Mouse (Mus musculus) forebrain, embryonic 14.5 days (tissue): ENCODE data around the gene Tcea2. TPM values are rescaled to one million over a fixed set of nuclear protein-coding genes. Genes with fewer than 3 reads are reported as not detected.
A peak's percentile ranks its signal among the peaks of the same experiment; 100 is the strongest.

ENCODE experiments used
- ATAC-seq: fragments of 200-750 bp; cut with Nextera tagmentation; 2 replicates; pipeline ENCODE4 v1.8.0; 2017; ENCODE audit warnings: mild to moderate bottlenecking, moderate library complexity
- DNase-seq: peaks from one replicate; pipeline ENCODE4 v3.0.0-alpha.2; 2015; ENCODE audit warnings: low spot score
- H3K27ac ChIP-seq: fragments of 300-500 bp; sonication (generic); 2 replicates; pipeline ENCODE4 v1.5.1; 2014; ENCODE audit warnings: low read depth, mild to moderate bottlenecking, control low read depth, low read length, moderate library complexity
- H3K27me3 ChIP-seq: fragments of 300-500 bp; sonication (generic); replicated peaks from 2 replicates; pipeline ENCODE4 v1.6.1; 2014; ENCODE audit warnings: low read length, control low read depth, mixed read lengths; ENCODE audit not compliant: control insufficient read depth, insufficient read depth
- H3K36me3 ChIP-seq: fragments of 300-500 bp; sonication (generic); 2 replicates; pipeline ENCODE4 v1.6.1; 2014; ENCODE audit warnings: low read length, control low read depth; ENCODE audit not compliant: control insufficient read depth, insufficient read depth
- H3K4me1 ChIP-seq: fragments of 300-500 bp; sonication (generic); 2 replicates; pipeline ENCODE4 v1.6.1; 2014; ENCODE audit warnings: antibody characterized with exemption, low read length, control low read depth; ENCODE audit not compliant: control insufficient read depth, insufficient read depth
- H3K4me2 ChIP-seq: fragments of 300-500 bp; sonication (generic); 2 replicates; pipeline ENCODE4 v1.6.1; 2014; ENCODE audit warnings: mild to moderate bottlenecking, control low read depth, low read length
- H3K4me3 ChIP-seq: fragments of 300-500 bp; sonication (generic); 2 replicates; pipeline ENCODE4 v1.5.1; 2014; ENCODE audit warnings: low read depth, low read length, control low read depth
- H3K9ac ChIP-seq: fragments of 300-500 bp; sonication (generic); 2 replicates; pipeline ENCODE4 v1.6.1; 2014; ENCODE audit warnings: mild to moderate bottlenecking, low read length, control low read depth, moderate library complexity
- H3K9me3 ChIP-seq: fragments of 300-500 bp; sonication (generic); replicated peaks from 2 replicates; pipeline ENCODE4 v1.6.1; 2016; ENCODE audit warnings: low read length, control low read depth, mixed read lengths; ENCODE audit not compliant: control insufficient read depth
- WGBS: fragments of 180-500 bp; shearing (Covaris S2); extraction: QIAGEN DNeasy Blood & Tissue Kit; methylation state at CpG from one replicate; pipeline ENCODE4 v1.1.7; 2014; 5-methylcytosine and 5-hydroxymethylcytosine counted together
- polyA plus RNA-seq: library from polyadenylated mRNA; unstranded; fragments of >200 nt; fragmentation: Nextera tagmentation; extraction: Ambion mirVana; gene quantifications from 2 replicates; pipeline ENCODE4 v1.2.1, GENCODE M21; 2014

Tcea2 gene
- polyA plus RNA-seq, 1 experiment from 2014 or later = 42.0 TPM

DNA sequence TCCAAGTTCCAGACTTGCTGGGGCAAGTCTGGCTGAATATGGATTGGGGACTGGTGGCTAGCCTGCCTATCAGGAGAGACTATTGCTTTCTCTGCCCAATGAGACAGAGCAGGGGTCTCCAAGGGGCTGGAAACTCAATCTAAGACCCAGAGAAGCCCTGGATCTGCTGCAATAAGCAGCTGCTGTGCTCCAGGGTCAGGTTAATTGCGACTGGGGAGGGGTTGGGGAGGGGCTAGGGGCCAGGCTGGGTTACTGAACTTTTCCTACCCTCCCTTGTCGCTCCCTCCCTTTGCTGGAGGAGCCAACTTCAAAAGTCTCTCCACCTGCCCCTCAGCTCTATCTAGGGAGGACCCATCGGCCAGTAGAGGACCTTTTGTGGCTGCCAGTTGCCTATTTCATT, 23.4 kb upstream of the Tcea2 start, which contains the start of gene Gm29797:
Gene Gm29797 (plus strand): TSS at position 301 of the 400 bp plus-strand sequence.
- H3K36me3 ChIP-seq = peaks cover 63% of the 10 kb centered on the region
- H3K4me3 ChIP-seq = no peak within 1 kb of the TSS
- H3K4me2 ChIP-seq = no peak within 1 kb of the TSS
- no peaks in the 10 kb centered on the region for H3K27me3 ChIP-seq
- no peak within 1 kb of the TSS for H3K9ac ChIP-seq
- no peaks in the 10 kb centered on the region; the same call in 1 of the 2 replicates for H3K4me1 ChIP-seq
- ATAC-seq (no peak), DNase-seq (no peak)
- WGBS = 83% methylated on average over 3 of the region's 3 CpGs
- H3K27ac ChIP-seq = no peak within 1 kb of the TSS
- H3K9me3 ChIP-seq = no peaks in the 10 kb centered on the region

DNA sequence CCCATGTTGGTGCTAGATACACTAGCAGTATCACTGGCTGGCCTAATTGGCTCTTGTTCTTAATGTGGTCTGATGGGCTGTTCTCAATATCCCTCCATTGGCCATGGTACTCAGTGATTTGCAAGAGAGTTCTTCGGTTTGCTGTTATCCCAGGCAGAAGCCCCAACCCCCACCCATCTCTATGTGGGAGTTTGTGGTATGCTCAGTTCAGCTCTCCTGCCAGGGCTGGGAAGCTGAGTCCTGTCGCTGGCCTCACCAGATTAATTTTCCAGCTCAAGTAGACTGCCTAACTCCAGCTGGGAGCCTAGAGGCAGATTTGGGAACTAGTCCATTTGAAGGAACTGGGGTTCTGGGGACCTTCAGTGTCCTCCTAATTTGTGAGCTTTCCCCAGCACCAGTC, 22.7 kb upstream of the Tcea2 start:
- Histone ChIP-seq H3K4me1 (no peaks in the 10 kb centered on the region; the same call in 1 of the 2 replicates), H3K27me3 (no peaks in the 10 kb centered on the region), H3K4me3 (no peak overlapping the region), H3K9ac (no peak overlapping the region), H3K27ac (no peak overlapping the region), H3K9me3 (no peaks in the 10 kb centered on the region), H3K4me2 (no peak overlapping the region), H3K36me3 (peaks cover 56% of the 10 kb centered on the region)
- 76% methylated on average over 2 of the region's 2 CpGs for WGBS
- no peak for ATAC-seq
- DNase-seq = no peak

DNA sequence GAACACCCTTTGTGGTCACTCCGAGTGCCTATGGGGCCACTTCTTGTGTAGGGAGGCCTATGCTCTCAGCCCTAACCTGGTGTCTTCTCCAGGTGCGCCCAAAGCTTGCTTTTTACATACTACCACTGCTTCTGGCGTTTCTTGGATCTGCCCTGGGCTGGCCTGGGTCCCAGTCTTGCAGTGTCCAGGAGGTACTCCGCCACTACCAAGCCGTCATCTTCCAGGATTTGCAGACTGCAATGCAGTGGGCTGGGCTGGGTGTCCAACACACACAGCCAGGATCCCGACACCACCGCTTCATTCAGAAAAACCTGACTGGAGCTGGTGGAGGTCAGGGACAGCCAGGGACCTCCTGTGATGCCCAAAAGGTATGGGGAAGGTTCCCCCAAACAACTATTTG, 21.6 kb upstream of the Tcea2 start:
- Histone ChIP-seq H3K4me3 (no peak overlapping the region), H3K36me3 (peaks cover 45% of the 10 kb centered on the region), H3K9ac (no peak overlapping the region), H3K4me2 (no peak overlapping the region), H3K4me1 (no peaks in the 10 kb centered on the region; the same call in 1 of the 2 replicates), H3K9me3 (no peaks in the 10 kb centered on the region), H3K27me3 (no peaks in the 10 kb centered on the region), H3K27ac (no peak overlapping the region)
- WGBS = 85% methylated on average over 7 of the region's 7 CpGs
- DNase-seq (no peak), ATAC-seq (no peak)

DNA sequence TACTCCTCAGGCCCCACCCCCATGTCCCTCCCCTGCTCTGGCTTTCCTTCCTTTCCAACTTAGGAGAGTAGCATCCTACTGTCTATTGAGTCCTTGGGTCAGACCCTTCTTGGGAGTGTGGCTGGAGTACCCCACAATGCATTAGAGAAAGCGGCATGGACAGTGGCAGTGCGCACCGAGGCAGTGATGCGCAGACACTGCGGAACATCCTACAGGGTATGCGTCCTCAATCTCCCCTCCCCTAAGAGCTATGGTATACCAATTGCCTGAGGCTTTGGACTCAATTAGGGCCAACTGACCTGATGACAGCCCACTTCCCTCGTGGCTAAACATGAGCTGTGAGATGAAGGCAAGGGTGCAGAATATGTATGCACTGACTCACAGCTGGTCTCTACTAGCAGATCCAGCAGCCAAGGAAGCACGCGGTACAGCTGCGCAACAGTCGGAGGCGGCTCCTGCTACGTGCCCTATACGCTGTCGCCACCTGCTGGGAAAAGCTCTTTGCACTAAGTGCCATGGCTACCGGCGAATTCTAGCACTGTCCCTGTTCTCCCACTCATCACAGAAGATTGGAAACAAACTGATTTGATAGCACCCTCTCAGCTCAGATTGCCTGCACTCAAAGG, 21.1 kb upstream of the Tcea2 start:
- 0 out of 2 replicates have a peak, but pooled peaks have one; percentile 34 for ATAC-seq
- H3K4me2 ChIP-seq = no peak overlapping the region
- H3K27ac ChIP-seq = no peak overlapping the region
- no peaks in the 10 kb centered on the region; the same call in 1 of the 2 replicates for H3K4me1 ChIP-seq
- H3K9me3 ChIP-seq = no peaks in the 10 kb centered on the region
- peak; percentile 48 for DNase-seq
- 40% methylated on average over 17 of the region's 17 CpGs for whole genome bisulfite sequencing
- H3K9ac ChIP-seq = no peak overlapping the region
- H3K27me3 ChIP-seq = no peaks in the 10 kb centered on the region
- peaks cover 40% of the 10 kb centered on the region for H3K36me3 ChIP-seq
- H3K4me3 ChIP-seq = no peak overlapping the region

DNA sequence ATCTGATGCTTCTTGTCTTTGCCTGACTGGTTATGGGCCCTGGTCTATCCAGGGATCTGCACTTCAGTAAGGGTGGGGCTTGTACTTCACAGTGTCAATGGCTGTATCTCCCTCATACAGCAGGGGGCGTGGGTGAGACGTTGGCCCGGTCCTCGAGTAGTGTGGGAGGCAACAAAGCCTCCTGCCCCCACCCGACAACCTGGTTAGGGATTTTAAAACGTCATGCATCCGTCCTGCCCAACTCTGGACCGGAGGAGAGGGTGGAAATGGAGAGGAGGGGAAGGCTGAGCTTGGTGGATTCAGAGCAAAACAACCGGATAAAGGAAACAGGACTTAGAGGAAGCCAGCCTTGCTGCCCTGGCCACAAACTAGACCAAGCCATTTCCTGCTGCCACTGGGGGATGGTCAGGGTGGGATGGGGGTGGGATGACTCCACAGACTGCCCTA, 20.5 kb upstream of the Tcea2 start:
- Histone ChIP-seq H3K27me3 (no peaks in the 10 kb centered on the region), H3K4me2 (no peak overlapping the region), H3K27ac (no peak overlapping the region), H3K9me3 (no peaks in the 10 kb centered on the region), H3K4me1 (no peaks in the 10 kb centered on the region; the same call in 1 of the 2 replicates), H3K4me3 (no peak overlapping the region), H3K9ac (no peak overlapping the region), H3K36me3 (peaks cover 34% of the 10 kb centered on the region)
- peak; percentile 80; the same call in 1 of the 2 replicates for ATAC-seq
- DNase-seq = peak; percentile 66
- WGBS = 12% methylated on average over 9 of the region's 9 CpGs

DNA sequence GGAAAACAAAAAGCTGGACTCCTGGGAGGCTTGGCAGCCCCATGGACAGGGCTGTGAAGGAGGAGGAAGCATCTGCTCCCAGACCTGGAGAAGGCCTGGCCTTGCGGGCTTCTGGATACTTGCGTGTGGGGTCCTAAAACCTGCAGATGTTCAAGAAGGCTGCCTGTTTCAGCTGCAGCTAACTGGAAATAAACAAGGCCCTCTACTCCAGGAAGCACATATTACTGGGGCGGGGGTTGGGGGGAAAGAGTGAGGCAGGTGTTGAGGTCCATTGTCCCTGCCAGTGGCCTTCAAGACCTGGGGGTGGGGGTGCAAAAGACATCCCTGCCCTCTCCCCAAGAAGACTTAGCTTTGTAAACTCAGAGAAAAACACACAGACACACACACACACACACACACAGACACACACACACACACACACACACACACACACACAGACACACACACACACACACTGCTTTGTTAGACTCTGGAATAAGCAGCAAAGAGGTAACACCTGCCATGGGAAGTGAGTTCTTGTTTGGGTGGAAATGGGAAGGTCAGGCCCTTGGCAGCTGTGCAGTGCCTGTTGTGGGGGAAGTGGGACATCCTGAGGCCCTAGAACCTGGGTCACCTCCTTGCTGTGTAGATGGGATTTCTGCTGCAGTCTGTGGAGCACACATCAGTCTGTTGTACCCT, 17.4 kb upstream of the Tcea2 start:
- no peaks in the 10 kb centered on the region; the same call in 1 of the 2 replicates for H3K4me1 ChIP-seq
- no peak overlapping the region for H3K27ac ChIP-seq
- DNase-seq (no peak), ATAC-seq (no peak)
- 92% methylated on average over 3 of the region's 3 CpGs for WGBS
- no peak overlapping the region for H3K4me3 ChIP-seq
- H3K36me3 ChIP-seq = peaks cover 8% of the 10 kb centered on the region; the same call in 1 of the 2 replicates
- H3K27me3 ChIP-seq = no peaks in the 10 kb centered on the region
- no peak overlapping the region for H3K9ac ChIP-seq
- H3K9me3 ChIP-seq = no peaks in the 10 kb centered on the region
- H3K4me2 ChIP-seq = no peak overlapping the region

DNA sequence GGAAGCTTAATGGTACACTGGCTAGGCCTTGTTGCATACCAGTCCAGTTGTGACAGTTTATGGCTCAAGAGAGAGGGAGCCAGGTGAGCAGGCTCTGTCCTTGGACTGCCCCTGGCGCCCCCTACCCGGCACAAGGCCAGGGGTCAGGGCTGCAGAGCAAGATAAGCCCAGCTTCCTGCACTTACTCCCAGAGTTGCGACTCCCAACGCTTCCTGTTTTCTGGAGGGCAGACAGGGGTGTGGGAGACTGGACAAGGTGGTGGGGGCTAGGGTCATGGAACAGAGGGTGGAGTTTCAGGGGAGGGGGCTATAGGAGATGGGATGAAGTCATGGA, 16.8 kb upstream of the Tcea2 start:
- Histone ChIP-seq H3K9me3 (no peaks in the 10 kb centered on the region), H3K4me3 (no peak overlapping the region), H3K27me3 (no peaks in the 10 kb centered on the region), H3K9ac (no peak overlapping the region), H3K4me1 (no peaks in the 10 kb centered on the region; the same call in 1 of the 2 replicates), H3K27ac (no peak overlapping the region), H3K36me3 (peaks cover 5% of the 10 kb centered on the region; the same call in 1 of the 2 replicates), H3K4me2 (no peak overlapping the region)
- DNase-seq = no peak
- ATAC-seq = no peak
- 26% methylated on average over 4 of the region's 4 CpGs for WGBS

DNA sequence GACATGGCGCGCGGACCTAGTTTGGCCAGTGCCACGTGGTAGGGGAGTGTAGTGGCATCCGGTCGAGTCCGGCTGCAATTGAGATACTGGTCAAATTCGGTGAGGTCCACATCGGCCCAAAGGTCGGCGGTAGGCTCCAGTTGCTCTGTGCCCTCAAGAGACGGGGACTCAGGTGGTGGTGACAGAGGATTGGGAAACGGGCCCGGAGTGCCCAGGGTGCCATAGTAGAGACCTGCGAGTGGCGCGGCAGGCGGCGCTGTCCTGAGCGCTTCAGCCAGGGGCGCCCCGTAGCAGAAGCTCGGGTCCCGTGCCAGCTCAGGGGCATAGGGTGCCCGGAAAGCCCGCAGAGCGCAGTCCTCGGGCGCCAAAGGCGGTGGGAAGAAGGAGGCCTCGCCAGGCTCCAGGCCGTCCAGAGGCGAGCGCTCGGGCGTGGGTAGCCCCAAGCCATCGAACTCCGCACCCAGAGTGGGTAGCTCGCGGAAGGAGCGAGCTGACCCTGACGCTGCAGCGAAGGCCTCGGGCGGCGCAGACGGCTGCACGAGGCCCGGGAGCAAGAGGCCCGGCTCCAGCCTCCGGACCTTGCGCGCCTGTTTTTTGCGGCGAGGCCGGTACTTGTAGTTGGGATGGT, 9.7 kb upstream of the Tcea2 start:
- Histone ChIP-seq H3K4me3 (peak overlapping the region; percentile 34), H3K4me1 (peaks cover 10% of the 10 kb centered on the region; the same call in 1 of the 2 replicates), H3K36me3 (no peaks in the 10 kb centered on the region), H3K4me2 (peak overlapping the region; percentile 52), H3K27ac (0 out of 2 replicates have a peak overlapping the region, but pooled peaks have one; percentile 9), H3K9me3 (no peaks in the 10 kb centered on the region), H3K27me3 (peaks cover 45% of the 10 kb centered on the region), H3K9ac (no peak overlapping the region)
- DNase-seq (no peak), ATAC-seq (no peak)
- 4% methylated on average over 56 of the region's 56 CpGs for WGBS
